Mouse (Mus musculus) E14TG2a.4 (cell line): ENCODE results near the gene Fktn.

Experiments
- CTCF ChIP-seq: conservative IDR thresholded peaks from 2 replicates; pipeline ENCODE4 v1.5.1; 2014; ENCODE audit warnings: low read length
- NANOG ChIP-seq: IDR thresholded peaks from 2 replicates; pipeline ENCODE4 v1.6.1; 2014; ENCODE audit warnings: borderline replicate concordance, low read length, mixed read lengths
- POU5F1 ChIP-seq: IDR thresholded peaks from 2 replicates; pipeline ENCODE4 v1.6.1; 2014; ENCODE audit warnings: low read length, borderline replicate concordance

- TF ChIP-seq CTCF (no peak), NANOG (no peak), POU5F1 (no peak)
Measured at GRCm38 (mm10) chr4:53682092-53682491, 31.7 kb upstream of the Fktn start.
